Mouse (Mus musculus): ENCODE data around the gene Efcc1.

- TF ChIP-seq CTCF (IDR thresholded peaks at IDR 0.05; ENCODE audit: control insufficient read depth, insufficient read depth, insufficient read length) (no peak), USF1 (IDR thresholded peaks at IDR 0.05; ENCODE audit: low read depth) (no peak), MYOD1 (IDR thresholded peaks at IDR 0.05; ENCODE audit: control insufficient read depth, insufficient read length, low read depth) (no peak)
Measured at GRCm38 (mm10) chr6:87796251-87796880, 65.7 kb downstream of the Efcc1 start.
